Mouse (Mus musculus) v-Abl transformed pro-B cells (cell line): Measurements from ENCODE around the gene Gm20388.

Source experiments
- in situ Hi-C, 2 experiments: fragments of 400-800 bp; cut with MboI; formaldehyde crosslinking; loops; one replicate each; pipeline ENCODE4 v1.15.1; 2025; ENCODE audit not compliant: unreplicated experiment in 2 of 2

Gene Gm20388

GRCm38 (mm10) chr8:122579196-122579595 is 2668.6 kb downstream of the Gm20388 start:
- in situ Hi-C loops, result no loop called here

GRCm38 (mm10) chr8:122580926-122581325 is 2670.3 kb downstream of the Gm20388 start:
- in situ Hi-C loops, result no loop called here

DNA sequence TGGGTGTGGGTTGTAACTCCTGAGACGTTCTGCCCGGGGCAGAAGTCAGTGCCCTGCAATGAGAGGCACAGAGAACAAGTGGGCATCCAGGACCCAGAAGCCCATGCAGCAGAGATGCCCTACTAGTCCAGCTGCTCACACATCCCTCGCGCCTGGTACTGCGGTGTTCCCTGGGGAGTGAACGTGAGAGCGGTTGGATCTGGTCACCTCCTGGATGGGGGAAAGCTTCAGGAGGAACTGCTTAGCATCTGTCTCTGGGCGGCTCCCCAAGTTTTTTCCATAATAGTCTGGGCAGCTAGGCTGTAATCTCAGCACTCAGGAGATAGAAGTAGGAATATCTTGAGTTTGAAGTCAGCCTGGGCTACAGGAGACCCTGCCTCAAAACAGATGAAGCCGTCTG is 2674.3 kb downstream of the Gm20388 start:
- in situ Hi-C loops, result no loop called here

DNA sequence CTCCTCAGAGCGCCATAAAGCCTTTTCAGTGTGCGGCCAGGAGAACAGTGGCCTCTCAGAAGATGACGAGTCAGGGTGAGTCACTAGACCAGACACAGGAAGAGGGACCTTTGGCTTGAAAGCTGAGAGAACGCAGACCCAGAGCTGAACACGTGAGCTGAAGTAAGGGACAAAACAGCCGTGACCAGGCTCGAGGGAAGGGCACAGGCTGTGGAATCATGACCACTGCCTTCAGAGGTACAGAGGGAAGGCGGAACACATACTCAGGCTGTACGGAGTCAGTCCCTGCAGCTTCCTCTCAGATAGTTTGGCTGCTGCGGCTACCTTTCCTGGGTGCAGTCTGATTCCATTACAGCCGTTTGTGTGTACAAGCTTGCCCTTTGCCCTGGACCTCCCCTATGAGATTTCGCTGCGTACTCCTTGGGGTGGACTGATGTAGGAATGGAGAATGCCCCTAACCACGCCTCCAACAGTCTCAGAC is 2674.8 kb downstream of the Gm20388 start:
- in situ Hi-C loops, result no loop called here

DNA sequence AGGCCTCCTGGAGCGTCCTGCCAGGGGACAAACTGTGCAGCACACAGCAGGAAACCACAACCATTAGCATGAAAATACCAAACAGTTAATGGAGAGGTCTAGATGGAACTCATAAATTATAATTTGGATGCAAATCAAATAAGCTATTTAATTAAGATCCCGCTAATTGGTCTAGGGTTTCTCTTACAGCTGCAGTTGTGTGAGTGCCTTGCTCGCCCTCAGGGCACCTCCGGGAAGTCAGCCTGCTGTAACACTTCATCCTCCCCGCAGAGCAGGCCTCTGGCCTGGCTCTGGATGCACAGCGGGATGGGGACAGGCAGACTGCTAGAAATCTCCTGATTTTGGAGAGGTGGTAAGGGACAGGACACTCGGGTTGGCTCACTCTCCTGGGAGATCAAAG is 2675.5 kb downstream of the Gm20388 start:
- in situ Hi-C loops, result no loop called here

DNA sequence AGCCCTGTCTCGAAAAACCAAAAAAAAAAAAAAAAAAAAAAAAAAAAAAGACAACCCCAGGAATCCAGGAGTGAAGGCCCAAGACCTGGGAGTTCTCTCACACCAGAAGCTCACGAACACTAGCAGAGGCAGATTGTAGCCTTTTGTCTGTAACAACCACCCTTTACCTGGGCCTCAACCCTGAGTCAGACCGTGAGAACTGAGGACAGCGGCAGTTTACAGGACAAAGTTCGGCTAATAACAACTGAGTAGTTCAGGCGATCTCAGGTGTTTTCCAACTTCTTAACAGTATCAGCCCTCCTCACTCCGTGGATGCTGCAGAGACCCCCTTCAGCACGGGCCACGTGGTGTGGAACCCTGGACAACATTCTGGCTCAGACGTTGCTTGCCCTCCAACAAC is 2676.1 kb downstream of the Gm20388 start:
- in situ Hi-C loops, result no loop called here

DNA sequence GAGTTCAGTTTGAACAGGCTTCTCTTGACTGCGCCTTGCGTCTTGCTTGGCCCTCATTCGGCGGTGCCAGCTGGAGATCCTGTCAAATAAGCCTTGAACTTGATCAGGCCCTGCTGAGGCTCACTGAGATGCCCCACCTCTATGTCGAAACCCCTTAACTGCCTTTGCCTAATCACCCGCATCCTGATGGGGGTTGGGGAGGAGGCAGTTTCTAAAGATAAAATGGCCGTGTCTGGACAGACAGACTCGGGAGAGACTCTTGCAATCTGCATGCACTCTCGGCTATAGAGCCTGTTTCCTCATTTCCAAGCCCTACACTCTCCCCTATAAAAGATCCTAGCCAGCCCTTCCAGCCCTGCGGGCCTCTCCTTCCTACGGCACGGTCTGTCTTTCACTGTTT is 2682.6 kb downstream of the Gm20388 start:
- in situ Hi-C loops, result no loop called here

DNA sequence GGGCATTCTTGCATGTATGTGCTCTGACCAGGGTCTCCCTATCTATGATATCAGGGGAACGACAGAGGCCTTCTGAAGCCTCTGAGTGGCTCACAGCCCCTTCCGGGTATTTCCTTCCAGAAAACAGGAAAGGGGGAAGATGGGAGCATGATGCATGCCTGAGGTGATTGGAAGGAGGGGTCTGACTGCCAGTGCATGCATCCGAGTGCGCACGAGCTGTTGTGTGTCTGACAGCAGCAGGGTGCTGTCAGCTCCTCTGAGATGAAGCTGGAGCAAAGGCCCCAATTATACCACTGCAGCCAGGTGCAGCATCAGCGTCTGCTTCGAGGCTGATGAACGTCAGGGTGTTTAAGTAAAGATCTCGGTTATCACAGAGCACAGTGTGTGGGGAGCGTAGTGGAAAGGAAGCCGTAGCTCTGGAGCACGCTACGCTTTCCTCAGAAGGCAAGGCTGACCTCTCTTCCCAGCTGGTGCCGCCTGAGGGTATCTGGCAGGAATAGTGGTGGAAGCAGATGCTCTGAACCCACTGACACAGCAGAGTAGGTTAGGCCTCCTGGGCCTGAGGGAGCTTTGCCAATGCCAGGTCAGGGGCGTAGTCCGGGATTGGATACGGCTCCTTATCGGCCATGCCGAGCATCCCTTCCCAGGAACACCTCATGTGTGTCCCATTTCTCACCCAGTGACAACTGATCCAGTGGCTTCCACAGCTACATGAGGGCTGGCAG is 2683.3 kb downstream of the Gm20388 start:
- in situ Hi-C loops, result no loop called here

DNA sequence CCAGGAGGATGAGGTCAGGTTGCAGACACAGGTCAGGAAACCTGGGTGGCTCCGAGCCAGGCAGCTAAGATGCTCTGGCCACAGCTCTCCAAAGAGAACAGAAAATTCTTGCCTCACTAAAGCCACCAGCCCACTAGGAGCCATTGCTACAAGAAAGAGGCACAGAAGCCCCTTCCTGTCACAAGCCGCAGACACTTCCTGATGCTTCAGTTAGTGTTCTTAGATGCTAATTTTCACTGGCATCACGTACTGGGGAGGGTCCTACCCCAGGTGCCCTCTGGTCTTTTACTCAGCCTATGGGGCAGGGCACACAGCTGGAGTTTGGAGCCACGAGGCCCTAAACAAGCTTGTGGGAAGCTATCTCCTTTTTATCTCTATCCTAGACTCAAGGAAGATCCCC is 2685.4 kb downstream of the Gm20388 start:
- in situ Hi-C loops, result no loop called here

- in situ Hi-C loops, result no loop called here
Measured at GRCm38 (mm10) chr8:122600666-122601065, 2690.0 kb downstream of the Gm20388 start.

GRCm38 (mm10) chr8:122604640-122605039 is 2694.0 kb downstream of the Gm20388 start:
- in situ Hi-C loops, result loop anchor here (5.0 kb wide), 1 partner anchor 37 kb away; the partner anchor contains the start of gene Cdt1 (in 2 of the 2)

DNA sequence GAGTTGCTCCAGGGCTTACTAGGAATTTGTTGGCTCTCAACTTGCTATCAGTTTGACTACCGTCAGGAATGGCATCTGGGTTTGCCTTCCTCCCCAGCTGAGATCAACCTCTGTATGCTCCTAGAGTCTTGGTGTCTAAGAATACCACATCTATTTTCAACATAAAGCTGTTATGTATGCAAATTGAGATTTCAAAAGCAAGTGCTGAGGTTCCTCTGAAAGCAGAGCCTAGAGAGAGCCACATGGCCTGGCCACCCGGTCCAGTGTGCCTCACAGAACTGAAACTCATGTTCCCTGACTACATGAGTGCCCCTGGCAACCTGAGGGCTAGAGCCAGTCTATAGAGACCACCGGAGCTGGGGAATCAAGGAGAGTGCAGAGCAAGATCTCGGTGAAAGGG is 2694.7 kb downstream of the Gm20388 start:
- in situ Hi-C loops, result loop anchor here (5.0 kb wide), 1 partner anchor 38 kb away; the partner anchor contains the start of gene Cdt1 (in 2 of the 2)

GRCm38 (mm10) chr8:122606810-122607209 is 2696.2 kb downstream of the Gm20388 start:
- in situ Hi-C loops, result loop anchor here (5.0 kb wide), 1 partner anchor 40 kb away; the partner anchor contains the start of gene Cdt1 (in 2 of the 2)

DNA sequence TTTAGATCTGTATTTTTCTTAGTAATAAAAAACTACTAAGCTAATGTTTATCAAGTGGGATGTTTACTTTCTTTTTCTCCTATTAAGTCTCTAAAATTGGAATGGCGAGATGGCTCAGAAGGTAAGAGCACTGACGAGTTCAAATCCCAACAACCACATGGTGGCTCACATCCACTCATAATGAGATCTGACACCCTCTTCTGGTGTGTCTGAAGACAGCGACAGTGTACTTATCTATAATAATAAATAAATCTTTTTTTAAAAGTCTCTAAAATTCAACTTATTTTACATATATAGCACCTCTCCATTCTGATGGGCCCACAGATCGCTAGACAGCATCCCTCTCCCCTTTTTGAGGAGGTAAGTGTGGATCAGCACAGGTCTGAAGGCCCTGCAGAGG is 2699.6 kb downstream of the Gm20388 start:
- in situ Hi-C loops, result loop anchor here in 1 of 2 experiments (5.0 kb wide), 1 partner anchor 108 kb away; no protein-coding TSS in a partner anchor

- in situ Hi-C loops, result loop anchor here in 1 of 2 experiments (5.0 kb wide), 1 partner anchor 108 kb away; no protein-coding TSS in a partner anchor
Measured at GRCm38 (mm10) chr8:122610612-122611277, 2700.1 kb downstream of the Gm20388 start.

GRCm38 (mm10) chr8:122611295-122612133 is 2700.9 kb downstream of the Gm20388 start, which contains the start of the genes Galns and Trappc2l:
Gene Galns (minus strand): TSS chr8:122611463.
Gene Trappc2l (plus strand): TSS chr8:122611640.
- in situ Hi-C loops, result loop anchor here in 1 of 2 experiments (5.0 kb wide), 1 partner anchor 109 kb away; no protein-coding TSS in a partner anchor

DNA sequence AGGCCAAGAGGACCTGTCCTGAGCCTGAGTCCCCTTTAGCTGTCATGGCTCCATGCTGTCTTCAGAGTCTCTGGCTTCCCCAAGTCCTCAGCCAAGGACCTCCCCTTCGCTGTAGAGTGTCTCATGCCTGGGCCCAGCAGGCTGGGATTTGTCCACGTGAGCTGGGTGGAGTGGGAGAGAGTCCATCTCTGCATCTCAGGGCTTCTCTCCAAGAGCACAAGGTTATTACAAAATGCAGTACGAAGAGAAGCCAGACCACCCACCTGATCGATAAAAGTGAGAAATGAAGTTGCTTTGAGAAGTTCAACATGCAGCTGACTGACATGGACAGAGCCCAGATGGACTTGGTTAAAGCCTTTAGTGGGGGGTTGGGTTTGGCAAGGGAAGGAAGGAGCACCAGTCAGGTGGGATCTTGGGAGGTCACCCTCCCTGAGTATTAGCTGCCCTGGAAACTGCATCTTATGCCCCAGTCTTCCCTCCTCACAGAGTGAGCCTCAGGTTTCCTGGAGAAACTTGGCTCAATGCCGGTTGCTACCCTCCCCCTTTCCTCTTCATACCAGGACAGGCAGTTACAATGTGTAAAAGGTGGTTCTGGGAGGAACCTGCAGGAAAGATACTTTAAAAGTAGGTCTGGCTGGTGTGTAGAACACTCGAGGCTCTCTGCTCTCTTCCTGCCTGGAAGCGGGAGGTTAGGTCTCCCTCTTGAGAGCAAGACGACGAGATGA is 2705.7 kb downstream of the Gm20388 start:
- in situ Hi-C loops, result loop anchor here (5.0 kb wide), 4 partner anchors 96 to 496 kb away; no protein-coding TSS in a partner anchor

DNA sequence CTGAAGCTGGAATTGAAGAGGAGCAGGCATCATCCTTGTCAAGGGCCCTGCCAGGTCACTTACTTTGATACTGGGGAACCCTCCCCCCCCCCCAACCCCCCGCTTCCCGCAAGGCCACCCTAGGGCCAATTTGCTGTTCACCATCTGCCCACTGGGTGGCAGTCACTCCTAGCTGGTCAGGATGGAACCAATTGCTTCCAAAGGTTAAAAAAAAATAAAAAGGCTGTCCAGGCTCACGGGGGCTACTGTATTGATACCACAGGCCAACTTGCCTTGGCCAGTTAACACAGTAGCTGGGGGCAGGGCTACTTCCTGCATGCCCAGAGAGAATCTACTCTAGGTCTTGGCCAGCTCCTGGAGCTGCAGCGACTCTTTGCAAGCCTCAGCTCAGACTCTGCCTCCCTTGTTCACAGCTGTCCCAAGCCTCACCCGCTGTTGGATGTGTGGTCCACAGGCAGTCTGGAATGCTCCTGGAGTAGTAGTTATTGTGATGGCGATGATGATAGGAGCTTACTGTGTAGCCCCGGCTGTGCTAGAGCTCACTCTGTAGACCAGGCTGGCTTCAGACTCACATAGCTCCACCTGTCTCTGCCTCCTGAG is 2707.4 kb downstream of the Gm20388 start:
- in situ Hi-C loops, result loop anchor here (5.0 kb wide), 4 partner anchors 94 to 494 kb away; no protein-coding TSS in a partner anchor
